Mouse (Mus musculus) embryo, embryonic 10.5 days (tissue): ENCODE results near the gene Iqcg.
"Not testable (repeated sequence)": the region's sequence is repeated elsewhere in the genome, so short reads cannot be mapped to it uniquely, and the experiment has no call there.

Experiments used
- DNase-seq: peaks from one replicate; pipeline ENCODE4 v3.0.0-alpha.2; 2015; ENCODE audit warnings: low spot score

Iqcg gene

DNA sequence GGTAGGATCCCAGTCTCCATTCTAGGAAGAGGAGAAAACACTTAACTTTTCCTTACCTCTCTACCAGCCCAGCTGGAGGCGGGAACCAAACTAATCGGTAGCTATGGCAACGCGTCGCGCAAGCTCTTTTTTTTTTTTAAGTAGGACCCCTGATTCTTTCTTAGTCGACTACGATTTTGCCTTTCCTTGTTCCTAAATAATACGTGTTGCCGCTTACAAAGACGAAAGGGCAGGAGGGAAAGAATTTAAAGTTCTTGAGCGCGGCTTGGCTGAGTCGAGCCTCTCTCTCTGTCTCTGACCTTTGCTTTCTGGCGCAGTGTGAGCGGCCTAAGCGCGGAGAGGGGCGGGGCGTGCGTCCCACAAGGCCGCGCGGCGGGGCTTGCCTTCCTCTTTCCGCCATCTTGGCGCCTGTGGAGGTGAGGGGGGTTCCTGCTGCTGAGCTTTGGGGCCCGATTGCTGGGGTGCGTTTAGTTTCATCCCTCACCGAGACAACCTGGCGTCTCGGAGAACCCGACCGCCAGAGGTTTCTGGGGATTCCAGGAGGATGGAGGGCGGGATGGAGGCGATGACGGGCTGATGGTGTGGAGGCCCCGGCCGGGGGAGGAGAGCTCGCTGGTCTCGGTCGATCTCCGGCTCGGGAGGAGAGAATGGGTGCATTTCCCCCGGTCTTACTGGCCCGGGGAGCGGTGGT, at the start of gene Iqcg, which contains the start of gene Rpl35a:
Gene Iqcg (minus strand): TSS at position 124 of the 691 bp plus-strand sequence.
Gene Rpl35a (plus strand): TSS at position 359 of the 691 bp plus-strand sequence.
- DNase-seq: peak; percentile 95

DNA sequence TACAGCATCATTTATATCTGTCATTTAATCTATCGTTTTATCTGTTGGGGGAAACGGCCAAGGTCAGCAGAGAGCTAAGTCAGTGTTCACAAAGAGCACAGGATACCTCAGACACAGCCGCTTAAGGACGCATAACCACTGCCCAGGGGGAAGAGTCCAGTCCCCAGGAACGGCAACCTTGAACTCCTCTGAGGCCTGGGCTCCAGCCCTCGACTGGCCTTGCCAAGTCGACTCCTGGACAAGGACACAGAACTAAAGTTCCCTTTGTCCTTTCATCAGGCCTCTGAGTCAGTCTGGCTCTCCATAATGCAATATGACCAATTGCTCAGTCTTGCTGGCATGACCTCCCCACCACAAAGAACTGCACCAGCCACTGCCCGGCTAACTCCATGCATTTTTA, 29.6 kb upstream of the Iqcg start:
- no peak for DNase-seq

DNA sequence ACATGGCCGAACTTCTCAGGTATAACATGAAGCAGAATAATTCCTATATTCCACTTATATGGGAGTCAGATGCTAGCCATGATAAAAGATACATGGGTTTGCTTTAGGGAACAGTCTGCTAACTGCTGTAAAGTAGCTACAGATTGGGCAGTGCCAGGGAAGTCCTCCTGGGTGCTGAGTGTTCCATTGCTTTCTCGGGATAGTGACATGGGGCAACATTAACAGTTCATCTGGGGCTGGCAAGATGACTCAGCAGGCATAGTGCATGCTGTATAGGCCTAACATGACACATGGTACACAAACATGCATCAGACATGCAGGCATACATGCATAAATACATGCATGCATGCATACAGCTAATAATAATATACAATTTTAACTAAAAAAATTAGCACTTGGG, 28.0 kb upstream of the Iqcg start:
- DNase-seq: no peak

DNA sequence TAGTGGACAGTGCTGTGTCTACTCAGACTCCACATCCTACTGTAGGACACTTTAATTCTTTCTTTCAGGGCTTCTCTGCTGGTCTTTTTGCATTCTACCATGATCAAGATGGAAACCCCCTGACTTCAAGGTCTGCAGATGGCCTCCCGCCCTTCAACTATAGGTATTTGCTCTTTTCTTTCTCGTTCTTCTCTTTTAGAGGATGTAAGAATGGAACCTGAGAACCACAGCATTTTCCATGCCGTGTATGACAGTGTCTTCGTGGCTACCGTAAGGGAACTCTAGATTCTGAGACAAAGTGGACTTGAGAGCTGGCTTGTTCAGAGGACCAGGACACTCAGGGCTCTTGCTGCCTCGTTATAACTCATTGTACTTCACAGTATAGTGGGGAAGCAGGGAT, 26.9 kb upstream of the Iqcg start:
- DNase-seq: no peak

DNA sequence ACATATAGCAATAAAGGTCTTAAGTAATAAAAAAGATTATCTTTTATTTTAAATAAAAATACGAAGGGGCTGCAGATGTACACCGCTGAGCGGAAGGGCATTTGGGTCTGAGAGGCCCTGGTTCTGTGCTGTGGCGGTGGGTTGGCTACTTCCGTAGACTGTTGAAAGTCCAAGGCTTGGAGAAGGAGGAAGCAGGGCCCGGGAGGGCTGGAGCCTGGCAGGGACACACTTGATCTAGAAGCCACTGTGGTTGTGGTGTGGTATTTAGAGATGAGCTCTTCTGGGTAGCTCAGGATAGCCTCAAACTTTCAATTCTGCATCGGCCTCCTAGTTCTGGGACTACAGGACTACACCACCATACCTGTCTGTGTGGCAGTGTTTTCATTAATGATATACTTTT, 24.0 kb upstream of the Iqcg start:
- no peak for DNase-seq

DNA sequence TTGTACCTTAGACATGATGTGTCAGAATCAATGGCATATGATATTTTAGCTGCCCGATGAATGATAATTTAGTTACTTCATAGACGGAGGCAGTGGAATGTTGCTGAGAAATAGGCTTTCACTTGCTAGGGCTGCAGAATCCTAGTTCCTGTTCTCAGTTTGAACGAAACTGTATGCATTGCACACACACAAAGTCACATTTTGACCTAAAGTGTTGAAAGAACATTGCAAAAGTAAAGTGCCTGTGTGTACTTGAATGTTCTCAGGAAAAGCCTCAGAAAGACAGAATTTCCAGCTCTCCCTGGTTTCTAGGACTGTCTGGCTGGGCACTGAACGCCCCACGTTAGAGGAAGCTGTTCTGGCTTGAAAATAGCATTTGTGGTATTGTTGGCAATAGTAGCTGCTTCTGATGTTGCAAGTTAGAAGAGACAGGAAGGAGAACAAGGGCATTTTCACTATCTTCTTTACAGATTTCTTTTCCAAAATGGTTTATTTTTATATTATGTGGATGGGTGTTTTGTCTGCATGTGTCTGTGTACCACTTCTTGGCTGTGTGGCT, 21.1 kb upstream of the Iqcg start:
- DNase-seq: no peak

DNA sequence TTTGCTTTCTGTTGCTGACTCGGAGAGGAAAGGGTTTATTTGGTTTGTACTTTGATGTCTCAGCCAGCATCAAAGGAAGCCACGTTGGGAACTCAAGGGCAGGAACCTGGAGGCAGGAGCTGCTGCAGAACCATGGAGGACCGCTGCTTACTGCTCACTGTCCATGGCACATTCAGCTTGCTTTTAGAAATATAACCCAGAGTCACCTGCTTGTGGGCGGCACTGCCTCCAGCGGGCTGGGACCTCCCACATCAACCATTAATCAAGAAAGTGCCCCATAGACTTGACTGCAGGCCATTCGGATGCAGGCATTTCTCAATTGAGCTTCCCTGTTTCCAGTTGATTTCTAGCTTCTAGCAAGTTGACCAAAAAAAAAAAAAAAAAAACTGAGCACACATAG, 20.1 kb upstream of the Iqcg start:
- DNase-seq: no peak

DNA sequence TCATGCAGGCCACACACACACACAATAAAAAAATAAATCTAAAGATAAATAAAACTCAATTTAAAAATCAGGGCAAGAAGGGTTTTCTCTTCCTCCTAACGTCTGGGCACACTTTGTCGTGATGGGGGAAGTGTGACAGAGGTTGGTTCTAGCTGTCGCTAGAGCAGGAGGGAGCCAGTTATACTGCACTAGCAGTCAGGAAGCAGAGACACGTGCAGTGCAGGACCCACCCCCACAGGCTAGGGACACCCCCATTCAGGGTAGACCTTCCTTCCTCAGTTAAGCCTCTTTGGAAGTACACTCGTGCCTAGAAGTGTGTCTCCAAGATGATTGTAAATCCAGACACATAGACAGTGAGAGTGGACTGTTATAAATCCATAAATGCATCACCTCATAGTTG, 18.9 kb upstream of the Iqcg start:
- DNase-seq: no peak

DNA sequence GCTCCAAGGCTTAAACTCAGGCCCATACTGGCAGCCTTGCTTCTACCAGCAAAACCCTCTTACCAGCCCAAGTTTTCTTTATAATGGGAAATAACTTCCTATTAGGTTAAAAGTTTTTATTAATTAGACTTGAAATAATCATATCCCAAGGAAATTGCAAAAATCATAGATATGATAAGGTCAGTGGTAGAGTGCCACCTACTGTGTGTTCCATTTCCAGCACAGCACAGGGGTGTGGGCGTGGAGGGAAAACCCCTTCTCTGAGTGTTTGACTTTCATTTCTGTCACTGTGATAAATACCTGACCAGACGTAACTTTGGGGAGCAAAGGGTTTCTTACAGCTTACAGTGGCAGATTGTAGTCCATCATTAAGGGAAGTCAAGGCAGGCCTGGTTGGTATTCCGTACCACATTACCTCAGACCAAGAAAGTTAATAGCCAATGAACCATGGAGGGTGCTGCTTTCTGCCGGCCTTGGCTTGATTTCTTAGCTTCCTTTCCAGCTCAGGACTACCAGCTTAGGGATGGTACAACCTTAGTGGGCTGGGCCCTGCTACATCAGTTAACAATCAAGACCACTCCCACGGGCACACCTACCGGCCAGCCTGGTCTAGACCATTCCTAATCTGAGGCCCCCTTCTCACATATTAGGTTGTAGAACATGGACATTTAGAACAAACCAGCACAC, 17.0 kb upstream of the Iqcg start:
- DNase-seq: no peak

DNA sequence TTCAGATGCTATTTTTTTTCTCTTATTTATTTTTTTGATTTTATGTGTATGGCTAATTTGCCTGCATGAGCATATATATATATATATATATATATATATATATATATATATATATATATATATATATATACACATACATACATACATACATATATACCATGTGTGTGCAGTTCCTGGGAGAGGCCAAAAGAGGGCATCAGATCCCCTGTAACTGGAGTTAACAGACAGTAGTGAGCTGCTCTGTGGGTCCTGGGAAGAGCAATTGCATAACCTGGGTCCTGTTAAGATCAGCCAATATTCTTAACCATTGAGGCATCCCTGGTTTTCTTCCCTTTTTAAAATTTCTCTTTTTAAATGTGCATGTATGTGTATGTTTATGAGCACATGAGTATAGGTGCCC, 14.9 kb upstream of the Iqcg start:
- no peak for DNase-seq

DNA sequence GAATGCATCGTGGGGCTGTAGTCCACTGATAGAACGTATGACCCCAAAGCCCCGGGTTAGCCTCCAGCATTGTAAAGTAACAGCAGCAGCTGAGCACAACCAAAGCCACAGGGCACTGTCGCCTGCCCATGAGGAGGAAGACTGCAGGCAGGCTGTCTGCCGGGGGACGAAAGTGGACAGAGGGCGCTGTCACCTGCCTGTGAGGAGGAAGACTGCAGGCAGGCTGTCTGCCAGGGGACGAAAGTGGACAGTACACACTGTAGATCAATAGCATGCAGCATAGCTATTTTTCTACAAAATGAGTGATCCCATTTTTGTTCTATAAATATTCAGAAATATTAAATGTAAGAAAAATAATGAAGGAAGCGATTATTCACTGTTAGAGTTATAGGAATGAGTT, 8.6 kb upstream of the Iqcg start:
- DNase-seq: no peak

DNA sequence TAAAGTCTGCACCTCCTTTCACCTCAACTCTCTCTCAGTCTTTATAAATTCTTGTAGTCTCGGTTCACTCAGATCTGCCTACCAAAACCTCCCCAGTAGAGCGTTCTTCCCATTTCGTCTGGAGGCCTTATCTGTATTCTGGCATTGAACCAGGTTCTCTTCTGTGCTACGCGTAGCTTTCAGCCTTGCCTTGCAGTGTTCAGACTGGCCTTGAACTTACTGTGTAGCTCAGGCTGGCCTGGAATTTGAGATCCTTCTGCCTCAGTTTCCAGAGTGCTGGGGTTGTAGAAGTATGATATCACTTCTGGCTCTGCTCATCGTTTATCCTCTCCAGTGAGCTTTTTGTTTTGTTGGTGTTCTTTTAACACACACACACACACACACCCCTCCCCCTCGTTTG, 7.2 kb upstream of the Iqcg start:
- no peak for DNase-seq

DNA sequence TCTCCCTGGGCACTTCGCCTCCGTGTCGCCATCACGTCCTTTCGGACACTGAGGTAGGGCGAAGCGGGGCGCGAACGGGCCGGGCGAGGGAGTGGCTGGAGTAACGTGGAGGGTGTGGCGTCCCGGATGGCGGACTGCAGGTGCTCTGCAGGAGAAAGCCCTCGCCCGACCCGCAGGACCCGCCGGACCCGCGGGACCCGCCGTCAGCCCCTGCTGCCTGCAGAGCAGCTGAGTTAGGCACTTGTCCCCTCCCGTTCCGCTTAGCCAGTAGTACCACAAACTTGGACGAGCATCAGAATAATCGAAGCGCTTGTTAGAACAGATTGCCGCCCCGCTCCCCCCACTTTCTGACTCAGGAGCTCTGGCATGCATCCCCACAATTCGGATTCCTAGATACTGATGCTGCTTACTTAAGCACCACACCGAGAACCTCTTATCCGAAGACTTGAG, 6.7 kb upstream of the Iqcg start:
- peak; percentile 46 for DNase-seq

DNA sequence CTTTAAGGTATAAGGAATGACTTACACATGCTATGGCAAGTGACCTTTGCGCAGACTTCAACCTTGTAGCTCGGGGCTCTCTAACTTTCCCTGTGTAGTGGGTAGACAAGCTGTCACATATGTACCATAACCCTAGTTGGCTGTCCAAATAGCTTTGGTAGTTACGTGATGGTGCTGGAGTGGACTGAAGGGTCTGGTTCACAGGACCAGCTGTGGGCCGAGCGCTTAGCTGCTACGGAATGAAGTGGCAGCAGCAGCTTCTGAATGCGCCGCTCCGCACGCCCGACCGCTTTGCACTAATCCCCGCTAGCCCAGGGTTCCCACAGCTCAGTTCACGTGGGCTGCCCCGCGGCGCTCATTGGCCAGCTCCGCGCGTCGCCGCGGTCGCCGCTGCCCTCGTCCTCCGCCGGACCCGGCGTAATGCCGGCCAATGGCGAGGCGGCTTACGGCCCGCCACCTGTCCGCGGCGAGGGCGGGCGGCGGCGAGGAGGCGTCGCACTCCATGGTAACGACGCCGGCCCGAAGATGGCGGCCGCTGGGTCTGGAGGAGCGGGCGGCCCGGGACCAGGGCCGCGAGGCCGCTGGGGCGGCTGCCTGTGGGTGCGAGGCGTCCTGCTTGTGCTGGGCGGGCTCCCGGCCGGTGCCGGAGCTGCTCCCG, 6.1 kb upstream of the Iqcg start, which contains the start of gene Lmln:
Gene Lmln (plus strand): TSS at position 498 of the 658 bp plus-strand sequence.
- DNase-seq: peak; percentile 96

DNA sequence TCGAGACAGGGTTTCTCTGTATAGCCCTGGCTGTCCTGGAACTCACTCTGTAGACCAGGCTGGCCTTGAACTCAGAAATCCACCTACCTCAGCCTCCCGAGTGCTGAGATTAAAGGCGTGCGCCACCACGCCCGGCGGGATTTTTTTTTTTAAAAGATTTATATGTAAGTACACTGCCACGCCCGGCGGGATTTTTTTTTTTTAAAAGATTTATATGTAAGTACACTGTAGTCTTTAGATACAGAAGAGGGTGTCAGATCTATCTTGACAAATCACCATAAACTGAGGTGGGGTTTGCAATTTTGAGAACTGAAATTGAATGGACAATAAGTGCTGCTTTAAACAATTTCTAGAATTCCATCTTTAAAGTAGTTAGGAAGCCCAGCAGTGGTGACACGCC, 5.4 kb upstream of the Iqcg start:
- DNase-seq: no peak

DNA sequence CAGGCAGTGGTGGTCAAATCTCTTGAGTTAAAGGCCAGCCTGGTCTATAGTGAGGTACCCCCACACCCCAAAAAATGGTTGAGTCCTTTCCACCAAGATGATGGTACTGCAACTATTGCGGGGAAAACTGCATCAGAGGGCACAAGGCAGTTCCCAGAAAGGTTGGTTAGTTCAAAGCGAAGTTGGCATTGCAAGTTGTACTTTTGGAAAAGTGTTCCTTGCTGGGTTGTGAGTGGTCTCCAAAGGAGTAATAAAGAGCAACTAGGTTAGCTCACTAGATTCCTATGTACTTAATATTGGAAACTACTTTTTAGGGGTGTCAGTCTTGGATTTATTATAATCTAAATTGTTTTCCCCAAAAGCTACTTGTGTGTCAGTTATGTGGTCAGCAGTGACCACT, 4.9 kb upstream of the Iqcg start:
- DNase-seq: no peak

DNA sequence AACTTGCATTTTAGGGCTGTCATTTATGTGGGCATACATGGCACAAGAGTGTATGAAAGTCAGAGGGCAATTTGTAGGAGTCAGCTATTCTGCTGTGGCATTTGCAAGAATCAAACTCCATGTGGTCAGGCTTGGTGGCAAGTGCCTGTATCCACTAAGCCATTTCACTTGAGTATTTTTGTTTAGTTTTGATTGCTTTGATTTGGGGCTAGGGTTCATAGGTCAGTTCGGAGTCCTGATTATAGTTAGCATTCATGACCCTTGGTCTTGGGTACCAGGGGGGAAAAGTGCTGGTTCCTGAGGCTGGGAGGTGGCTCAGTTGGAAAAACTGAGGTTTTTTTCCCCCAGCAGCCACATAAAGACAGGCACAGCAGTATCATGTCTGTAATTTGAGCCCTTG, 3.5 kb upstream of the Iqcg start:
- no peak for DNase-seq

DNA sequence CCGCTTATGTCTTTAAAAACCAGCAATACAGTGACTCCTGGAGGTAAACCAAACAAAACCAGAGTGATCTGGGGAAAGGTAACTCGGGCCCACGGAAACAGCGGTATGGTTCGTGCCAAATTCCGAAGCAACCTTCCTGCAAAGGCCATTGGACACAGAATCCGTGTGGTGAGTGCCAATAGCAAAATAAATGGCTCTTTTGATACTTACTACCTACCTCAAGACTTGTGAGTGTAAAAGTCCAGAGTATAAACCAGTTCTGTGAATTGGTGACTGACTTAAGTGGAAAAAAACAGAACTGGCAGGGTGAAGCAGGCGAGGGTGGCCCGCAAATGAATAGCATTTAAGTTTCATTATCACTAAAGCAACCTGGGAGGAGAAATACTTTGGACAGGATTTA, 2.6 kb upstream of the Iqcg start:
- DNase-seq: not testable (repeated sequence)

DNA sequence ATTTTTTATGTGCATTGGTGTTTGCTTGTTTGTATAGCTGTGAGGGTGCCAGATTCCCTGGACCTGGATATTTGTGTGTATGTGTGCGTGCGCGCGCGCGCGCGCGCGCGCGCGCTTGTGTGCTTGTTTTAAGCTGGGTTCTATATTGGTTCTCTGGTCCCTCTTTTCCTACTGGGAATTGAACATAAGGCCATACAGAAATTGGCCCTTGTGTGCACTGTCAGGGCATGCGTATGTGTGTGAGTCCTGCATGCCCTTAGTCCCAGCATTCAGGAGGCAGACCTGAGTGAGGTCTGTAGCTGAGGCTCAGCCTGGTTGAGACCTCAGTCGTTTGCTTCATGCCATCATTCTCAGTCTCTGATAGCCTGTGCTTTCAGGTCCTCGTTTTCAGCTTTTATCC, 2.0 kb upstream of the Iqcg start:
- no peak for DNase-seq

DNA sequence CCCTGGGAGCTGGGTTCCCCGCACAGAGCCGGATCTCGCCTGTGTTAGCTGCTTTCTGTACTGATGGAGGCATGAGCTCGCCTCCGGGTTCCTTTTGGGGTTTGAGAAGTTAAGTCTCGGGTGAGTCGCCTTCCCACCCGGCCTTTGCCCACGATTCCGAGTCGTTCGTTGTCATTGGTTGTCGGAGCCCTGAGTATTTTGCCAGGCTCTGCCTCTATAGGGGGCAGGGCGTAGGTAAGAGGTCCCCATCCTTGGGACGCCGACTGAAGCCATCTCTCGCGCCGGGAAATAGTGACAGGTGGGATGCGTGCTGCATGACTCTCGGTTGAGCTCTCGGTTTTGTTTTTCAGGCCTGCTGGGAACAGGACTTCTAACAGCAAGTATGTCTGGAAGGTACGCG, 768 bp upstream of the Iqcg start:
- no peak for DNase-seq

DNA sequence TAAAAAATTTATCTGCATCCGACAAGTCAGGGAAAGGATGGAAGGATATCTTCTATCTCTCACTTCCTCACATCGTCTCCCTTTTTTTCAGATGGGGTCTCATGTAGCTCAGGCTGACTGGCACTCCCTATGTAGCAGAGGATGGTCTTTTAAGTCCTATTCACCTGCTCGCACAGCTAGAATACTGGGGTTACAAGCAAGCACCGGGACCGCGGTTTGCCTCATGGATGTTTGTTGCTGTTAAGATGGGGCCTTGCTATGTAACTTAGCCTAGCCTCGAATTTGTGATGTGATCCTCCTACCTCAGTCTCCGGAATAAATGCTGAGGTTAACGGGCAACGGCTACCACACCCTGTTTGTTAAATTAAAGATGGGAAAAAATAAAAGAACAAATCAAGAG, 363 bp downstream of the Iqcg start:
- no peak for DNase-seq

DNA sequence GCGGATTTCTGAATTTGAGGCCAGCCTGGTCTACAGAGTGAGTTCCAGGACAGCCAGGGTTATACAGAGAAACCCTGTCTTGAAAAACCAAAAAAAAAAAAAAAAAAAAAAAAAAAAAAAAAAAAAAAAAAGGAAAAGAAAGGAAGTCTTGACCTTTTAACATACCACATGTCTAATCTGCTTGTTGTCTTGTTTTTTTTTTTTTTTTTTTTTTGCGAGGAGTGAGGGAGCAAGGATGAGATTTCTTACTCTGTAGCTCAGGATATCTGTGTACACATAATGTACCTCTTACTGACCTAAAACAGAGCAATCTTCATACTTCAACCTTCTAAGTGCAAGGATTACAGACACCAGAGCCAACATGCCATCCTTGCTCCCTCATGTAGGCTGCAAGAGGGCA, 1.1 kb downstream of the Iqcg start:
- not testable (repeated sequence) for DNase-seq

DNA sequence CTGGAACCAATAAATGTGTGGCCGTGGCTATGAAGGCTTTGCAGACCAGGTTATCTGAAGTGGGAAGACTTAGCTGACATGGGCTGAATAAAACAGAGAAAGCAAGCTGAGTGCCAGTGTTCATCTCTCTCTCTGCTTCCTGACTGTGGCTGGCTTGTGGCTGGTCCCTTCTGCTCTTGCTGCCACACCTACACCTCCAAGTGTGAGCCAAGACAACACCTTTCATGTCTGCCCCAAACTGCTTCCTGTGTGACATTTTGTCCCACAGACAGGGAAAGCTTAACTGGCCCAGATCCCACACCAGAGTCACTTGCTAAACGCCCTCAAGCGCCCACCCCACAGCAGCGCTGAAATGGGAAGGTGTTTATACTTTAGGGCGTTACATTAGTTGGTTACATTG, 2.9 kb downstream of the Iqcg start:
- DNase-seq: no peak
